Mouse (Mus musculus): ENCODE data around the gene Acot7. TPM values are rescaled to one million over a fixed set of nuclear protein-coding genes. Genes with fewer than 3 reads are reported as not detected.

Acot7 gene
- polyA plus RNA-seq, 1 experiment from 2014 or later, result 102 TPM

GRCm38 (mm10) chr4:152263512-152264176 lies 85.7 kb downstream of the Acot7 start:
- ATAC-seq, result no peak
- TF ChIP-seq CTCF (IDR thresholded peaks at IDR 0.05), result no peak
- CTCF ChIA-PET, result interaction anchor here (1.1 to 2.9 kb wide), 3 partner anchors 9 to 171 kb away, joined by 3 to 11 read pairs (median 4); no protein-coding TSS in a partner anchor
- no peak for DNase-seq (ENCODE audit: low read depth, low spot score)
- POLR2A ChIA-PET, result no interaction called here
- H3K27me3 ChIP-seq, result no peaks in the 10 kb centered on the region
- in situ Hi-C loops (cut with MboI; ENCODE audit: low pct_unique_long_range_greater_than_20kb), result no loop called here

DNA sequence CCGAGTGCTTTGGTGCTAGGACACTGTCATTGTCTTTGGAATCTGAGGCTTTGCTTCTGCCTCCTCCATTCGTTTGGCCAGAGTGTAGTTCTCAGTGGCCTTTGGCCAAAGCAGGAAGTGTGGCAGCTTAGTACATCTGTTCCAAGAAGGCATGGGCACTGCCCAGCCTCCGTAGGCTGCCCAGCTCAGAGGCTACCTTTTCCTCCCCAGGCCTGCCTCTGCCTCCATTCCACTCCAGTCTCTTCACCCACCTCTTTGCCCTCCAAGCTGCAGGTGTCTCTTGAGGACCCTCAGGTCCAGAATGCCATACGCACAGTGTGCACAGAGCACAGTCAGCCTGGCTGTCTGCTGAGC lies 86.2 kb downstream of the Acot7 start:
- H3K27me3 ChIP-seq, result no peaks in the 10 kb centered on the region
- CTCF ChIA-PET, result interaction anchor here (0.8 to 1.1 kb wide), 2 partner anchors 9 kb away, joined by 3 to 4 read pairs; no protein-coding TSS in a partner anchor
- no peak for TF ChIP-seq CTCF (IDR thresholded peaks at IDR 0.05)
- ATAC-seq (no peak), DNase-seq (ENCODE audit: low read depth, low spot score) (no peak)
- in situ Hi-C loops (cut with MboI; ENCODE audit: low pct_unique_long_range_greater_than_20kb), result no loop called here
- POLR2A ChIA-PET, result no interaction called here

- no peak for DNase-seq (ENCODE audit: low read depth, low spot score)
- POLR2A ChIA-PET, result no interaction called here
- ATAC-seq, result no peak
Measured at GRCm38 (mm10) chr4:152264867-152265568, 87.1 kb downstream of the Acot7 start.

DNA sequence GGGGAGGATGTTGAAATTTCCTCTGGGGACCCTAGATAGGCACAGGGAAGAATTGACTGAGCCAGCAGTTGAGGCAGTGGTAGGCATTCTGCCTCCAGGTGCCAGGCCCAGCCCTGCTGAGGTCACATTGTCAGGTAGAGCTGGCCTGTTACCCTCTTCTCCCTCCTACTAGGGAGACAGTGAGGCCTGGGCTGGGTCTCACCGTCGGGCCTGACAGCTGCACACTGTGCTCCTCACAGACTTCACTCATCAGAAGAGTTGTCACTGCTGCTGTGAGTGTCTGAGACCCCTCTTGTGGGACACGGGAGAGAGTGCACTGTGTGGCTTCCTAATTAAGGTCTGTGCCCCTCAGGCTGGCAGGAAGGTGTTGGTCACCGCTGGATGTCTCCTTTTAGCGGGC lies 87.9 kb downstream of the Acot7 start:
- H3K27me3 ChIP-seq, result no peaks in the 10 kb centered on the region
- ATAC-seq (no peak), DNase-seq (ENCODE audit: low read depth, low spot score) (no peak)
- no peak for TF ChIP-seq CTCF (IDR thresholded peaks at IDR 0.05)
- ChIA-PET POLR2A (interaction anchor here (0.8 kb wide), 1 partner anchor 69 kb away, joined by 4 read pairs; no protein-coding TSS in a partner anchor), CTCF (no interaction called here)
- in situ Hi-C loops (cut with MboI; ENCODE audit: low pct_unique_long_range_greater_than_20kb), result no loop called here

More at GRCm38 (mm10) chr4:152264867-152265568, 87.1 kb downstream of the Acot7 start:
- no peaks in the 10 kb centered on the region for H3K27me3 ChIP-seq
- TF ChIP-seq CTCF (IDR thresholded peaks at IDR 0.05), result no peak
- CTCF ChIA-PET, result interaction anchor here (0.8 to 1.1 kb wide), 2 partner anchors 8 to 10 kb away, joined by 3 to 4 read pairs; no protein-coding TSS in a partner anchor
- in situ Hi-C loops (cut with MboI; ENCODE audit: low pct_unique_long_range_greater_than_20kb), result no loop called here

DNA sequence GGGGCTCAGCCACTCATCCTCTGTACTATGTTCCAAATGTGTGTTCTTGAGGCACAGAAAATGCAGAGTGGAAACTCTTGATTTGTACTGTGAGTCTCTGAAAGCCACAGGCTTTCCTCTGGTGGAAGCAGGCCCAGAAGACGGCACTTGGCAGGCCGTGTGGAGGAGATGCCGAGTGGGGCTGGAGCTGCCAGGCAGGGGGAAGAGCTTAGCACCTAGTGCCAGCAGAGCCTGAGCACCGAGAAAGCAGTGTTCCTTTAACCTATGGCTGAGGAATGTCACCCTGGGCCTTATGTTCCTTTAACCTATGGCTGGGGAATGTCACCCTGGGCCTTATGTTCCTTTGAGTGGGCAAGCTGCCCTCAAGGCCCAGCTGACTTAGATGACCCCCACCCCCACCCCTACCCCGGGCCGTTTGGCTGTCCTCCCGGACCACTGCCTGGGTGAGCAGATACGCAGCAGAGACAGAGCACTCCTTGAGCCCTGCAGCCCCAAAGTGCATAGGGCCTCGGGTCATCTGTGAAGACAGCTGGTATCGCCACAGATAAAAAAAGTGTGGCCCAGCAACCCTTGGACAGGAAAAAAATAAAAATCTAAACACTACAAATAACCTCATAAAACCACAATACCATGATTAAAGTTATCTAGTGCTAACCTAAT lies 88.4 kb downstream of the Acot7 start:
- no peaks in the 10 kb centered on the region for H3K27me3 ChIP-seq
- TF ChIP-seq CTCF (IDR thresholded peaks at IDR 0.05), result no peak
- ChIA-PET CTCF (no interaction called here), POLR2A (interaction anchor here (0.8 kb wide), 1 partner anchor 69 kb away, joined by 4 read pairs; no protein-coding TSS in a partner anchor)
- no peak for DNase-seq (ENCODE audit: low read depth, low spot score)
- in situ Hi-C loops (cut with MboI; ENCODE audit: low pct_unique_long_range_greater_than_20kb), result no loop called here
- no peak for ATAC-seq

- in situ Hi-C loops (cut with MboI; ENCODE audit: low pct_unique_long_range_greater_than_20kb), result no loop called here
- ATAC-seq (no peak), DNase-seq (ENCODE audit: low read depth, low spot score) (no peak)
- H3K27me3 ChIP-seq, result no peaks in the 10 kb centered on the region
- CTCF ChIA-PET, result interaction anchor here (1.4 to 2.9 kb wide), 2 partner anchors 8 to 55 kb away, joined by 4 to 11 read pairs; no protein-coding TSS in a partner anchor
- POLR2A ChIA-PET, result no interaction called here
- no peak for TF ChIP-seq CTCF (IDR thresholded peaks at IDR 0.05)
Measured at GRCm38 (mm10) chr4:152267748-152268369, 89.9 kb downstream of the Acot7 start.

DNA sequence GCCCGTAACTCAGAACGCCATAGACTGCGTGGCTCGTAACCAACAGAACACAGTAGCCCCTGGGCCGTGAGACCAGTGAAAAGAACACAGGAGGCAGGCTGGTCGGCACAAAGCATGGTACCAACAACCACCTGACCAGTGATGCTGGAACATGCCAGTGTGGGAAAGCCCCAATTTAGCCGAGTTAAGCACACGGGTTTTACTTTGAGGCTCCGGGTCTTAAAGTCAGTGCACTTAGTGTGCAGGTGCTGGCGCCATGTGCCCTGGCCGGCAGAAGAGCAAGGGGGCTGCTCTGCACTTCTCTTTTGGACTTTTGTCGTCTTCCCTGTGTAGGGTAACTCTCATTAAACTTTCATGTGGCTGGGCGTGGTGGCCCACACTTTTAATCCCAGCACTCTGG lies 92.0 kb downstream of the Acot7 start:
- ChIA-PET CTCF (interaction anchor here (2.9 kb wide), 1 partner anchor 57 kb away, joined by 11 read pairs; no protein-coding TSS in a partner anchor), POLR2A (no interaction called here)
- H3K27me3 ChIP-seq, result no peaks in the 10 kb centered on the region
- in situ Hi-C loops (cut with MboI; ENCODE audit: low pct_unique_long_range_greater_than_20kb), result loop anchor here (5.0 kb wide), 1 partner anchor 58 kb away; no protein-coding TSS in a partner anchor
- no peak for TF ChIP-seq CTCF (IDR thresholded peaks at IDR 0.05)
- DNase-seq (ENCODE audit: low read depth, low spot score) (no peak), ATAC-seq (no peak)

GRCm38 (mm10) chr4:152270599-152270998 lies 92.7 kb downstream of the Acot7 start:
- ChIA-PET POLR2A (no interaction called here), CTCF (interaction anchor here (0.8 kb wide), 1 partner anchor 48 kb away, joined by 3 read pairs; no protein-coding TSS in a partner anchor)
- H3K27me3 ChIP-seq, result no peaks in the 10 kb centered on the region
- ATAC-seq (no peak), DNase-seq (ENCODE audit: low read depth, low spot score) (no peak)
- in situ Hi-C loops (cut with MboI; ENCODE audit: low pct_unique_long_range_greater_than_20kb), result loop anchor here (5.0 kb wide), 1 partner anchor 58 kb away; no protein-coding TSS in a partner anchor
- TF ChIP-seq CTCF (IDR thresholded peaks at IDR 0.05), result no peak

GRCm38 (mm10) chr4:152271334-152271733 lies 93.4 kb downstream of the Acot7 start:
- DNase-seq (ENCODE audit: low read depth, low spot score), result no peak
- TF ChIP-seq CTCF (IDR thresholded peaks at IDR 0.05), result no peak
- POLR2A ChIA-PET, result no interaction called here
- in situ Hi-C loops (cut with MboI; ENCODE audit: low pct_unique_long_range_greater_than_20kb), result loop anchor here (5.0 kb wide), 1 partner anchor 59 kb away; no protein-coding TSS in a partner anchor
- no peaks in the 10 kb centered on the region for H3K27me3 ChIP-seq
- no peak for ATAC-seq
- CTCF ChIA-PET, result interaction anchor here (0.8 to 2.1 kb wide), 2 partner anchors 22 to 49 kb away, joined by 3 to 5 read pairs; no protein-coding TSS in a partner anchor

DNA sequence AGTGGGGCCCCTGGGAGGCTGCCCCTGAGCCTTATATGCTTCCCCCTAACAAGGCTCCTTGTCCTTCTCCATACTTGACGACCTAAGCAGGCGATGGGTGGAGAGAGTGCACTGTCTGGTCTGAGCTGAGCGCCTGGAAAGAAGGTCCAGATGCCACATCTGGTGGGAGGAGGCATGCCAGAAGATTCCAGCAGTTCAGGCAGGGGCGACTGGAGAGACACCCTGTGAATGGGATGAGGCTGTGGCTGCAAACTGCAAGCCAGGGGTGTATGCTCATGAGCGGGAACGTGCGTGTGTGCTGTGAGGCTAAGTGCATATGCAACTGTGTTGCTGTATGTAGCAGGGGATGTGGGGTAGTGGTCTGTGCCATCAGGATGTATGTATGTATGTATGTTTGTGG lies 94.1 kb downstream of the Acot7 start:
- CTCF ChIA-PET, result interaction anchor here (0.7 to 2.1 kb wide), 7 partner anchors 8 to 101 kb away, joined by 3 to 11 read pairs (median 4); no protein-coding TSS in a partner anchor
- POLR2A ChIA-PET, result interaction anchor here (1.3 kb wide), 1 partner anchor 59 kb away, joined by 3 read pairs; no protein-coding TSS in a partner anchor
- in situ Hi-C loops (cut with MboI; ENCODE audit: low pct_unique_long_range_greater_than_20kb), result loop anchor here (5.0 kb wide), 1 partner anchor 60 kb away; no protein-coding TSS in a partner anchor
- H3K27me3 ChIP-seq, result no peaks in the 10 kb centered on the region
- no peak for TF ChIP-seq CTCF (IDR thresholded peaks at IDR 0.05)
- no peak for DNase-seq (ENCODE audit: low read depth, low spot score)
- no peak for ATAC-seq
